Comparison of ENCODE assay signal across 27 mouse cellular contexts in genomic region chr11:96814443-96814842, GRCm38 (mm10).
"Had no signal": no experiment of that assay in that cellular context is flagged by ENCODE, and none has a peak within 500 bp of the region (broad histone marks: within the 10 kb centered on the region; RNA-seq: fewer than 3 reads in every experiment).

No protein-coding gene starts in this region.

- H3K27me3 ChIP-seq: embryonic facial prominence, embryonic 12.5 days; embryonic facial prominence, embryonic 13.5 days; embryonic facial prominence, embryonic 15.5 days; forebrain, embryonic 12.5 days; forebrain, embryonic 13.5 days; forebrain, embryonic 15.5 days had no signal

- H3K9me3 ChIP-seq: embryonic facial prominence, embryonic 10.5 days; embryonic facial prominence, embryonic 12.5 days; embryonic facial prominence, embryonic 13.5 days; embryonic facial prominence, embryonic 15.5 days; forebrain, embryonic 10.5 days; forebrain, embryonic 12.5 days; forebrain, embryonic 13.5 days; forebrain, embryonic 15.5 days had no signal

- ATAC-seq: forebrain, embryonic 13.5 days; forebrain, embryonic 14.5 days; forebrain, embryonic 15.5 days; forebrain, embryonic 16.5 days; forebrain, postnatal 0 days had no signal

- H3K4me1 ChIP-seq: embryonic facial prominence, embryonic 10.5 days; embryonic facial prominence, embryonic 12.5 days; embryonic facial prominence, embryonic 13.5 days; embryonic facial prominence, embryonic 15.5 days; forebrain, embryonic 12.5 days; forebrain, embryonic 13.5 days; forebrain, embryonic 15.5 days had no signal

- DNase-seq: cerebellum, adult 9-10 months; cerebellum, adult 9-11 months; cerebellum, postnatal 10 days; cerebellum, postnatal 14 days; cerebellum, postnatal 25 days; cerebellum, postnatal 36 days; embryo, embryonic 11 days; forebrain, postnatal 0 days; gastrocnemius, adult 2 months; gastrocnemius, postnatal 10 days; gastrocnemius, postnatal 14 days; gastrocnemius, postnatal 25 days; gastrocnemius, postnatal 36 days; heart, adult 11 months; heart, adult 18-20 months; heart, adult 2 months had no signal

- H3K27ac ChIP-seq: embryonic facial prominence, embryonic 10.5 days; embryonic facial prominence, embryonic 12.5 days; embryonic facial prominence, embryonic 13.5 days; embryonic facial prominence, embryonic 15.5 days; forebrain, embryonic 10.5 days; forebrain, embryonic 12.5 days; forebrain, embryonic 13.5 days; forebrain, embryonic 15.5 days; gastrocnemius, adult 2 months; heart, adult 2 months had no signal

- H3K4me3 ChIP-seq: embryonic facial prominence, embryonic 10.5 days; embryonic facial prominence, embryonic 12.5 days; embryonic facial prominence, embryonic 13.5 days; embryonic facial prominence, embryonic 15.5 days; erythroblast, embryonic 14.5 days; forebrain, embryonic 10.5 days; forebrain, embryonic 12.5 days; forebrain, embryonic 13.5 days; forebrain, embryonic 15.5 days; gastrocnemius, adult 2 months; heart, adult 2 months had no signal

- H3K9ac ChIP-seq: embryonic facial prominence, embryonic 12.5 days; embryonic facial prominence, embryonic 13.5 days; embryonic facial prominence, embryonic 15.5 days; forebrain, embryonic 12.5 days; forebrain, embryonic 13.5 days; forebrain, embryonic 15.5 days; forebrain, postnatal 0 days had no signal

- H3K4me2 ChIP-seq: embryonic facial prominence, embryonic 12.5 days; embryonic facial prominence, embryonic 13.5 days; embryonic facial prominence, embryonic 15.5 days; forebrain, embryonic 12.5 days; forebrain, embryonic 13.5 days; forebrain, embryonic 15.5 days had no signal
